8 mouse cellular contexts compared by ENCODE assay signal in the genomic region with DNA sequence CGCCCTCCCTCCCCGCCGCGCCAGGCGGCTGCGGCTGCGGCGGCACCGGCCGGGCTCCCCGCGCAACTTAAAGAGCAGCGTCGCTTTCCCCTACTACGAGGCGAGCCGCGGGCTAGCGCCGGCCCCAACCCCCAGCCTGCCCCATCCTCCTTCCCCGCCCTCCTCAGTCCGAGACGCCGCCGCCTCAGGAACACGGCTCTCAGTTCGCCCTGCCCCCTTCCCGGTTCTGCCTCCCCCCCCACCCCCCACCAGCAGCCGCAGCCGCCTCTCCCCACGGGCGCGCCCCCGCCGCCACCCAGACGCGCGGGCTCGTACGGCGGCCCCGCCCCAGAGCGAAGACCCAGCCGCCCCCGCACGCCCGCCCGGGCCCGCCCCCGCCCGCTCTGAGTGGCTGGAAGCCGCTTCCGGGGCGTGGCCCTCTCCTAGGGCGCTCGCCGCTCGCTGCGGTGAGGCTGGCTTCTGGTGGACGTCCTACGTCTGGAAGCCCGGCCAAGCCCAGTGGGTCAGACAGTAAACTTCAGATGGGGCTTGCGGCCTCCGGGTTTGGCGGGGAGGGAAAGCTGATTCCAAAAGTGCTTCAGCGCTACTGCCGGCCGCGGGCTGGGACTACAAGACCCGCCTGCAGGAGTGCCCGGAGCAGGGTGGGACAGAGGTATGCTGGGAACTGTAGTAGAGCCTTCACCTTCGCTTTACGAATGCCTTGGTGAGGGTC. TPM values are rescaled to one million over a fixed set of nuclear protein-coding genes. Genes with fewer than 3 reads are reported as not detected.
A peak's percentile ranks its signal among the peaks of the same experiment; 100 is the strongest.
DNase-seq lines count a peak whose midpoint lies in the region; ATAC-seq and TF ChIP-seq lines count a peak whose summit lies in the region.

A gene (minus strand): TSS at position 92 of the 712 bp plus-strand sequence.

- TF ChIP-seq POLR2A in lung, adult 2 months (IDR thresholded peaks at IDR 0.05; ENCODE audit: borderline replicate concordance, extremely low read depth, low read depth, low read length): peak; percentile 87

- H3K27ac ChIP-seq in forebrain, embryonic 15.5 days (replicated peaks): peak within 1 kb of the TSS; percentile 99

- peak within 1 kb of the TSS; percentile 65 for H3K4me2 ChIP-seq in forebrain, embryonic 15.5 days (replicated peaks)

- H3K9ac ChIP-seq in forebrain, embryonic 15.5 days (replicated peaks): peak within 1 kb of the TSS; percentile 100

- under 1% methylated on average over 53 of the region's 73 CpGs for WGBS in forebrain, embryonic 15.5 days
- WGBS in lung, adult 2 months: under 1% methylated on average over 63 of the region's 73 CpGs

- H3K27me3 ChIP-seq in forebrain, embryonic 15.5 days: no peaks in the 10 kb centered on the region

- peak within 1 kb of the TSS; percentile 100 for H3K4me3 ChIP-seq in forebrain, embryonic 15.5 days
- peak within 1 kb of the TSS; percentile 99 for H3K4me3 ChIP-seq in lung, adult 2 months (replicated peaks; ENCODE audit: extremely low read depth, low read depth, low read length)

- H3K36me3 ChIP-seq in forebrain, embryonic 15.5 days: no peaks in the 10 kb centered on the region

- intact Hi-C loops in heart, postnatal 25 days (cut with DNase I): loop anchor here (2.0 to 10.0 kb wide), 3 partner anchors 47 to 141 kb away; no protein-coding TSS in a partner anchor

- ATAC-seq in forebrain, embryonic 15.5 days (replicated peaks): peak; percentile 95
- ATAC-seq in neutrophil, adult 5-6 weeks (ENCODE audit: extremely low read depth, insufficient number of reproducible peaks, low FRiP score, poor library complexity, severe bottlenecking): peak; percentile 83

- H3K9me3 ChIP-seq in forebrain, embryonic 15.5 days: no peaks in the 10 kb centered on the region

- peak; percentile 89 for DNase-seq in ES-CJ7 (ENCODE audit: low read depth, low spot score)
- DNase-seq in cerebellum, adult 11 months: peak; percentile 94
- DNase-seq in heart, postnatal 25 days (ENCODE audit: low spot score): peak; percentile 97
- DNase-seq in layer of hippocampus, adult 18-20 months (ENCODE audit: low spot score in 2 of 2): peak; percentile 92 to 95
- DNase-seq in lung, adult 2 months: peak; percentile 94
- peak; percentile 89 for DNase-seq in thymus, adult 18-20 months

- H3K4me1 ChIP-seq in forebrain, embryonic 15.5 days: peaks cover 29% of the 10 kb centered on the region
- H3K4me1 ChIP-seq in lung, adult 2 months (ENCODE audit: control insufficient read depth, insufficient read depth, low read length): peaks cover 15% of the 10 kb centered on the region

- 0 out of 2 replicates have a peak, but pooled peaks have one; percentile 9 for TF ChIP-seq CTCF in lung, adult 2 months (IDR thresholded peaks at IDR 0.05; ENCODE audit: insufficient read depth, low read length)

RNA-seq across cellular contexts. Expression of the gene that starts here (rescaled TPM):
- polyA plus RNA-seq in forebrain, embryonic 15.5 days (2015; fragmentation: Nextera tagmentation; extraction: Ambion mirVana): 28.4 and 29.2 TPM in 2 replicates
- total RNA-seq in heart, postnatal 25 days (2021): 10 to 100 TPM; 29.9 to 34.8 TPM
- total RNA-seq in layer of hippocampus, adult 18-20 months (2021): 10 to 100 TPM; 33.0 to 36.7 TPM
- polyA plus RNA-seq in lung, adult 2 months (2012; rRNA removed): 76.7 and 85.2 TPM in 2 replicates
- total RNA-seq in neutrophil, adult 5-6 weeks (2017): 110 and 117 TPM in 2 replicates

Comparison
In these comparisons a context has a peak if more than half of its experiments do, and no peak if none do; other contexts are left out.
1. Peak in every context shown above with its lines: DNase-seq, ATAC-seq, H3K4me3 ChIP-seq and H3K27ac ChIP-seq.